Mouse (Mus musculus) myocyte (in vitro differentiated cells): ENCODE measurements around the gene 1700088E04Rik. TPM values are rescaled to one million over a fixed set of nuclear protein-coding genes. Genes with fewer than 3 reads are reported as not detected.
A peak's percentile ranks its signal among the peaks of the same experiment; 100 is the strongest.

Experiments
- H3K27me3 ChIP-seq: one replicate; pipeline ENCODE4 v1.6.1; 2011; ENCODE audit not compliant: control insufficient read depth, insufficient read depth, insufficient read length
- H3K36me3 ChIP-seq: one replicate; pipeline ENCODE4 v1.6.1; 2011; ENCODE audit not compliant: control insufficient read depth, insufficient read depth
- H3K4me2 ChIP-seq: one replicate; pipeline ENCODE4 v1.6.1; 2011; ENCODE audit warnings: low read depth, control low read depth
- H3K4me3 ChIP-seq: one replicate; pipeline ENCODE4 v1.5.1; 2011; ENCODE audit warnings: mild to moderate bottlenecking, control low read depth, moderate library complexity
- H3K79me2 ChIP-seq: one replicate; pipeline ENCODE4 v1.6.1; 2011; ENCODE audit not compliant: control insufficient read depth, insufficient read depth
- H3ac ChIP-seq: one replicate; pipeline ENCODE4 v1.6.1; 2011; ENCODE audit not compliant: control insufficient read depth, insufficient read length
- CEBPB ChIP-seq: IDR thresholded peaks from 2 replicates; pipeline ENCODE4 v1.6.1; 2011; ENCODE audit warnings: mild to moderate bottlenecking, moderate library complexity; ENCODE audit not compliant: poor library complexity, insufficient read depth, severe bottlenecking
- E2F4 ChIP-seq: IDR thresholded peaks from one replicate; pipeline ENCODE4 v1.6.1; 2011; ENCODE audit warnings: mild to moderate bottlenecking, control low read depth, moderate library complexity; ENCODE audit not compliant: insufficient read depth
- MAX ChIP-seq: IDR thresholded peaks from one replicate; pipeline ENCODE4 v1.6.1; 2011; ENCODE audit warnings: low read depth, mild to moderate bottlenecking, control low read depth
- MYOD1 ChIP-seq, 3 experiments: IDR thresholded peaks; one replicate each; pipeline ENCODE4 v1.6.1; 2011; ENCODE audit warnings: control low read depth in 2 of 3, low read depth in 2 of 3, mild to moderate bottlenecking in 2 of 3, moderate library complexity in 1 of 3; ENCODE audit not compliant: insufficient read length in 2 of 3, control insufficient read depth in 1 of 3
- MYOG ChIP-seq, 3 experiments: IDR thresholded peaks; one replicate each; pipeline ENCODE4 v1.6.1; 2011; ENCODE audit warnings: control low read depth in 2 of 3, low read depth in 2 of 3, mild to moderate bottlenecking in 2 of 3; ENCODE audit not compliant: insufficient read length in 2 of 3, control insufficient read depth in 1 of 3, insufficient read depth in 1 of 3
- POLR2A ChIP-seq: IDR thresholded peaks from one replicate; pipeline ENCODE4 v1.6.1; 2011; ENCODE audit warnings: low read depth, mild to moderate bottlenecking, control low read depth, moderate library complexity; ENCODE audit not compliant: insufficient read length
- POLR2AphosphoS2 ChIP-seq: IDR thresholded peaks from one replicate; pipeline ENCODE4 v1.6.1; 2011; ENCODE audit warnings: low read depth, control low read depth; ENCODE audit not compliant: insufficient read length
- REST ChIP-seq: IDR thresholded peaks from one replicate; pipeline ENCODE4 v1.6.1; 2011; ENCODE audit warnings: mild to moderate bottlenecking, control low read depth, moderate library complexity; ENCODE audit not compliant: insufficient read depth, insufficient read length
- SRF ChIP-seq: IDR thresholded peaks from one replicate; pipeline ENCODE4 v1.6.1; 2011; ENCODE audit warnings: low read depth; ENCODE audit not compliant: control insufficient read depth, insufficient read length
- TCF12 ChIP-seq: IDR thresholded peaks from one replicate; pipeline ENCODE4 v1.6.1; 2011; ENCODE audit warnings: mild to moderate bottlenecking, control low read depth; ENCODE audit not compliant: poor library complexity, insufficient read depth, severe bottlenecking
- TCF3 ChIP-seq: IDR thresholded peaks from one replicate; pipeline ENCODE4 v1.6.1; 2011; ENCODE audit warnings: low read depth, control low read depth; ENCODE audit not compliant: insufficient read length
- USF1 ChIP-seq: IDR thresholded peaks from one replicate; pipeline ENCODE4 v1.6.1; 2011; ENCODE audit warnings: low read depth, mild to moderate bottlenecking, control low read depth, moderate library complexity
- polyA plus RNA-seq: library from polyadenylated mRNA; unstranded; fragments of >200 nt; fragmentation: generic; extraction: Trizol; gene quantifications from one replicate; pipeline ENCODE4 v1.2.1, GENCODE M21; 2012; ENCODE audit warnings: missing spikeins

Gene 1700088E04Rik
- polyA plus RNA-seq, 1 experiment, result 15.2 TPM

- TF ChIP-seq E2F4, result no peak
- no peak for TF ChIP-seq CEBPB
- no peak for TF ChIP-seq MAX
- no peak for TF ChIP-seq SRF
- TF ChIP-seq POLR2A, result no peak
- no peak for TF ChIP-seq MYOG (IDR thresholded peaks at IDR 0.05; ENCODE audit: control insufficient read depth in 1 of 3, insufficient read depth in 1 of 3, insufficient read length in 2 of 3, low read depth in 2 of 3)
- no peak for TF ChIP-seq TCF3
- no peak for TF ChIP-seq USF1
- no peak for TF ChIP-seq MYOD1 (IDR thresholded peaks at IDR 0.05; ENCODE audit: control insufficient read depth in 1 of 3, insufficient read length in 2 of 3, low read depth in 2 of 3)
- TF ChIP-seq POLR2AphosphoS2, result no peak
- TF ChIP-seq TCF12, result no peak
- no peak for TF ChIP-seq REST
- no peak overlapping the region for H3ac ChIP-seq
- H3K4me2 ChIP-seq, result no peak overlapping the region
- no peak overlapping the region for H3K4me3 ChIP-seq
- no peaks in the 10 kb centered on the region for H3K79me2 ChIP-seq
- peaks cover 26% of the 10 kb centered on the region for H3K36me3 ChIP-seq
- no peaks in the 10 kb centered on the region for H3K27me3 ChIP-seq
Measured at GRCm38 (mm10) chr15:79098220-79098619, 42.8 kb downstream of the 1700088E04Rik start.

DNA sequence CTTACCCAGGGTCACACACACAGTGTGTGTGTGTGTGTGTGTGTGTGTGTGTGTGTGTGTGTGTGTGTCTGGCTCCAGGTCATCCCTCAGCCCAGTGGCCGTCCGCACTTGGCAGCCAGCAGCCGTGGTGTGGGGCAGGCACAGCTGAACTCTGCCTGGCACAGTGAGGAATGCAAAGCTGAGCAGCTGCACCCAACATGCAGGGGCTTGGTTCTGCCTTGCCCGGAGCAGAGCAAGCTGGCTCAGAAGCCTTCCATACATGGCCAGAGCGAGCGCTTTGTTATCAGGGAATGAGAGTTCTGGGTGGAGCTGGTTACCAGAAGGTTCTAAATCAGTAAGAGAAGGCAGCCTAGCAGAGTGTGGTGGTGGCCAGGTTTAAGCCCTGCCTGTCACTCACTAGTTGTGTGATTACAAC lies 43.4 kb downstream of the 1700088E04Rik start:
- Histone ChIP-seq H3K79me2 (no peaks in the 10 kb centered on the region), H3K4me3 (no peak overlapping the region), H3ac (no peak overlapping the region), H3K27me3 (no peaks in the 10 kb centered on the region), H3K4me2 (no peak overlapping the region), H3K36me3 (peaks cover 29% of the 10 kb centered on the region)
- TF ChIP-seq MAX, result no peak
- peak; percentile 99 to 100 (median 100) for TF ChIP-seq MYOG (IDR thresholded peaks at IDR 0.05; ENCODE audit: control insufficient read depth in 1 of 3, insufficient read depth in 1 of 3, insufficient read length in 2 of 3, low read depth in 2 of 3)
- TF ChIP-seq POLR2A, result peak; percentile 64
- peak; percentile 96 for TF ChIP-seq SRF
- TF ChIP-seq TCF3, result peak; percentile 99
- TF ChIP-seq TCF12, result peak; percentile 93
- no peak for TF ChIP-seq E2F4
- no peak for TF ChIP-seq USF1
- TF ChIP-seq REST, result no peak
- peak; percentile 84 to 100 (median 98) for TF ChIP-seq MYOD1 (IDR thresholded peaks at IDR 0.05; ENCODE audit: control insufficient read depth in 1 of 3, insufficient read length in 2 of 3, low read depth in 2 of 3)
- peak; percentile 80 for TF ChIP-seq POLR2AphosphoS2
- TF ChIP-seq CEBPB, result no peak

DNA sequence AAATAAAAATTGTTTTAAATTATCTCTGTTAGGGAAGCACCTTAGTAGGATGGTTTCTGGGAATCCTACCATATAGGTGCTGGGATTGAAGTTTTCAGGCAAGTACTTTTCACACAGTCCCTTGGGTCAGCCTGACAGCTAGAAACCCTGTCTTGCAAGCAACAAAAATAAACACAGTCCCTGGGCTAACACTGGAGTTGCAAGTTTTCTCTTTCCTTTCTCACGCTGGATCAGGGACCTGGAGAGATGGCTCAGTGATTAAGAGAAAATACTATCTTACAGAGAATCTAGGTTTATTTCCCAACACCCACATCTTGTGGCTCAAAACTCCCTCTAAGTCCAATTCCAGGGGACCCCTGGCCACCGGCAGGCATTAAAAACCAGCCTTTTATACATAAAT lies 43.9 kb downstream of the 1700088E04Rik start:
- Histone ChIP-seq H3K27me3 (no peaks in the 10 kb centered on the region), H3K36me3 (peaks cover 29% of the 10 kb centered on the region), H3K4me2 (no peak overlapping the region), H3K4me3 (no peak overlapping the region), H3K79me2 (no peaks in the 10 kb centered on the region), H3ac (no peak overlapping the region)
- TF ChIP-seq CEBPB (no peak), TCF12 (no peak), POLR2AphosphoS2 (no peak), MAX (no peak), MYOD1 (IDR thresholded peaks at IDR 0.05; ENCODE audit: control insufficient read depth in 1 of 3, insufficient read length in 2 of 3, low read depth in 2 of 3) (no peak), USF1 (no peak)

DNA sequence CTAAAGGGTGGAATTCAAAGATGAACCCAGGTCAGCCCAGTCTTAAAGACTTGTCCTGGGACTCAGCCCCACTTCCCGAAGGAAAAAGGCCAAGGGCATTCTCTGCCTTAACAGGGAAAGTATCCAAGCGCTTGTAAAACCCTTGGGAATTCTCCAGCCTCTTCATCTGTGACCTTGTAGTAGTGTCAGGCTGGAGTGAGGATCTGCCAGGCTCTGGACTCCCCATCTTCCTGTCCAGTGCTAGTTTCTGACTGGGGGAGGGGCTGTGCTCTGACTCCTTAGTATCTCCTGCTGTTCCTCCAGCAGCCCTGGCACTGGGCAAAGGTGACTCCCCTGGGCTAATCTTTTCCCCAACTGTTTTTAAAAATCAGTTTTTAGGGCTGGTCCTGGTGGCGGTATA lies 44.5 kb downstream of the 1700088E04Rik start:
- H3ac ChIP-seq, result no peak overlapping the region
- no peak for TF ChIP-seq TCF12
- no peak for TF ChIP-seq USF1
- no peak for TF ChIP-seq MYOD1 (IDR thresholded peaks at IDR 0.05; ENCODE audit: control insufficient read depth in 1 of 3, insufficient read length in 2 of 3, low read depth in 2 of 3)
- no peak for TF ChIP-seq CEBPB
- TF ChIP-seq E2F4, result no peak
- no peak for TF ChIP-seq REST
- no peak for TF ChIP-seq SRF
- no peak for TF ChIP-seq POLR2AphosphoS2
- no peak for TF ChIP-seq MAX
- no peak for TF ChIP-seq MYOG (IDR thresholded peaks at IDR 0.05; ENCODE audit: control insufficient read depth in 1 of 3, insufficient read depth in 1 of 3, insufficient read length in 2 of 3, low read depth in 2 of 3)
- no peak for TF ChIP-seq POLR2A
- no peak for TF ChIP-seq TCF3
- no peak overlapping the region for H3K4me2 ChIP-seq

DNA sequence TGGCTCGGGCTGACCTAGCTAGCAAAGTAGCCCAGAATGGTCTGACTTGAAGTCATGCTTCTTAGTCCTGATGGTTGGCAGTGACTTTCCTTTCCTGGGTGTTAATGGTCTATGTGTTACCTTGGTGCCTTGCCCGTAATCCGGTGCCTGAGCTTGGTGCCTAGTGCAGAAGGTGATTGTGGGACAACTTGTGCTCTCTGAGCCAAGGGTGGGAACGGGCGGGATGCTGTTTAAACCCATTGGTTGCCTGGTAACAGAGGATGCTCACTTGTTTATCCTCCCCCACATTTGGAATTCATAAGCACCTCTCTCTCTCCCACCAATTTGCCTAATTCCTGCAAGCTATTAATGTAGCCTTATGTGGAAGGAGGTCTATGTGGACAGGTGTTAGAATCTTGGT lies 45.6 kb downstream of the 1700088E04Rik start:
- no peak overlapping the region for H3ac ChIP-seq
- H3K4me2 ChIP-seq, result no peak overlapping the region
- TF ChIP-seq TCF12 (no peak), CEBPB (no peak), USF1 (no peak), MAX (no peak), E2F4 (no peak), POLR2A (no peak)
- H3K4me3 ChIP-seq, result no peak overlapping the region
- H3K27me3 ChIP-seq, result no peaks in the 10 kb centered on the region
- peaks cover 40% of the 10 kb centered on the region for H3K36me3 ChIP-seq
- H3K79me2 ChIP-seq, result no peaks in the 10 kb centered on the region

More for the DNA sequence above, 44.5 kb downstream of the 1700088E04Rik start:
- peaks cover 30% of the 10 kb centered on the region for H3K36me3 ChIP-seq
- H3K79me2 ChIP-seq, result no peaks in the 10 kb centered on the region
- no peak overlapping the region for H3K4me3 ChIP-seq
- H3K27me3 ChIP-seq, result no peaks in the 10 kb centered on the region
